Mouse (Mus musculus) limb, embryonic 10.5 days (tissue): ENCODE data around the gene Mr1. TPM values are rescaled to one million over a fixed set of nuclear protein-coding genes. Genes with fewer than 3 reads are reported as not detected.
"Not testable (repeated sequence)": the region's sequence is repeated elsewhere in the genome, so short reads cannot be mapped to it uniquely, and the experiment has no call there.

ENCODE experiments used
- DNase-seq: peaks from one replicate; pipeline ENCODE4 v3.0.0-alpha.2; 2017; ENCODE audit warnings: low spot score
- H3K27ac ChIP-seq: fragments of 300-500 bp; sonication (generic); 2 replicates; pipeline ENCODE4 v1.5.1; 2016; ENCODE audit warnings: mild to moderate bottlenecking
- H3K27me3 ChIP-seq: fragments of 300-500 bp; sonication (generic); 2 replicates; pipeline ENCODE4 v1.6.1; 2016; ENCODE audit warnings: low read depth, mild to moderate bottlenecking; ENCODE audit not compliant: poor library complexity, severe bottlenecking
- H3K36me3 ChIP-seq: fragments of 300-500 bp; sonication (generic); 2 replicates; pipeline ENCODE4 v1.6.1; 2016; ENCODE audit warnings: mild to moderate bottlenecking, moderate library complexity
- H3K4me1 ChIP-seq: fragments of 300-500 bp; sonication (generic); 2 replicates; pipeline ENCODE4 v1.6.1; 2016
- H3K4me3 ChIP-seq: fragments of 300-500 bp; sonication (generic); 2 replicates; pipeline ENCODE4 v1.5.1; 2016; ENCODE audit warnings: mild to moderate bottlenecking, moderate library complexity
- H3K9me3 ChIP-seq: fragments of 300-500 bp; sonication (generic); replicated peaks from 2 replicates; pipeline ENCODE4 v1.6.1; 2016; ENCODE audit warnings: mild to moderate bottlenecking
- WGBS: fragments of 180-500 bp; shearing (Covaris S2); methylation state at CpG from one replicate; pipeline ENCODE4 v1.1.7; 2016; 5-methylcytosine and 5-hydroxymethylcytosine counted together
- polyA plus RNA-seq: library from polyadenylated mRNA; unstranded; fragments of >200 nt; fragmentation: Nextera tagmentation; extraction: Ambion mirVana; gene quantifications from 2 replicates; pipeline ENCODE4 v1.2.1, GENCODE M21; 2016

The Mr1 gene
- polyA plus RNA-seq = 0.62 and 1.5 TPM in 2 replicates

DNA sequence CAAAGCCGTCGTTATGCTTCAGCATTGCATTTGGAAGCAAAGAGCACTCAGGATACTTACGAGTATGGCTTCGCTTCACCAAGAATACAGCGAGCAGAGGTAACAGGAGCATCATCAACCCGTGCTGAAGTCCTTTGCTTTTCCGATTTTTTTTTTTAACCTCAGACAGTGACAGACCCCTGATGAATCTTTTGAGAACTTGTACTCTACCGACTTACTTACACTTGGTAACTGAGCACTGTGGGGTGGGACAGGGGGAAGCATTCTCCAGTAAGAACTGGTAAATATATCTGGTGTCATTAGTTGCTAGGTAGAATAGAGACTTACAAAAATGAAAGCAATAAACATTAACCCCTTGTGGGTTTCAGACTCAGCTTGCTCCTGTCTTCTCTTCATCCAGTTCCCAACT, at the start of gene Mr1:
Mr1 (minus strand) TSS at position 243 of the 409 bp plus-strand sequence.
- Histone ChIP-seq H3K27me3 (no peaks in the 10 kb centered on the region), H3K4me3 (peak within 1 kb of the TSS; percentile 24), H3K4me1 (peaks cover 4% of the 10 kb centered on the region), H3K27ac (no peak within 1 kb of the TSS), H3K36me3 (no peaks in the 10 kb centered on the region), H3K9me3 (no peaks in the 10 kb centered on the region)
- 60% methylated on average over 8 of the region's 8 CpGs for WGBS
- DNase-seq = no peak

DNA sequence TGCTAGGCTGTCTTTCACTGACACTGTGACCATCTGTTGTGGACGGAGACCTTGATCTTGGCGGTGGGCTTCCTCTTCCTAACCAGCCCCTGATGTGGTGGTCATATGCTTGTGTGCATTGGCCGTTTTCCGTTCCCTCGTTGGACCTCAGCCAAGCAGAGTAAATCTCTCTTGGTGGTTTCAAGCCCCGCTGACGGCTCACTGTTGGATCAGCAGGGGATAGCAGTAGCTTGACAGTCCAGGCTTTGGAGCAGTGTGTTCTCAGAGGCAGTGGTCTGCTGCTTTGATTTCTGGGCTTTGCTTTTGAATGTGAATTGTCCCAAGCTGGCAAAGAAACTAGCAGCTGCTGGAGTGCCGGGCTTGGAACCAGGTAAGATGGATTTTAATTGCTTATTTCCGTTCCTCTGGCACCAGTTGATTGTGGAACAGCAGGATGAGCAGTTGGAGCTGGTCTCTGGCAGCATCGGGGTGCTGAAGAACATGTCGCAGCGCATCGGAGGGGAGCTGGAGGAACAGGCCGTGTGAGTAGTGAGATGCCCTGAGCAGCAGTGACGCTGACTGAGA, 46.3 kb upstream of the Mr1 start:
- Histone ChIP-seq H3K4me3 (no peak overlapping the region), H3K27me3 (no peaks in the 10 kb centered on the region), H3K4me1 (no peaks in the 10 kb centered on the region), H3K36me3 (peaks cover 88% of the 10 kb centered on the region), H3K9me3 (no peaks in the 10 kb centered on the region), H3K27ac (no peak overlapping the region)
- DNase-seq = no peak
- 87% methylated on average over 15 of the region's 15 CpGs for WGBS

DNA sequence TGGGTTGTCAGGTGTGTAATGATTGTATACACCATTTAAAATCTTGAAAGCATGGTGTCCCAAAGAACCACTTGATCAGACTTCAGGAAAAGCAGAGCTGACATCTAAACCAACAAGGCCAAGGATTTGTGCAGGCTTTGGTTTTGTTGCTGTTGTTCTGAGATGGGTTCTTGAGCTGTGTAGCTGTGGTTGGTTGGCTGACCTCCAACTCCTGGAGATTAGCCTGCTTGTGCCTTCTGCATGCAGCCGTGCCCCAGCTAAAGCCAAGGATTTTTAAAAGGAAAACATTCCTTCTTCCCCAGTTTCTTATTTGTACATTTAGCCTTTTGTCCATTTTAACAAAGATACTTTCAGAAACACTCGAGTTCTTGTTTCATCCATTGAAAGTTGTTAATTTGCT, 45.1 kb upstream of the Mr1 start:
- Histone ChIP-seq H3K36me3 (peaks cover 85% of the 10 kb centered on the region), H3K27me3 (no peaks in the 10 kb centered on the region), H3K4me1 (no peaks in the 10 kb centered on the region), H3K9me3 (no peaks in the 10 kb centered on the region), H3K4me3 (no peak overlapping the region), H3K27ac (no peak overlapping the region)
- 90% methylated on average over 2 of the region's 2 CpGs for WGBS
- no peak for DNase-seq

DNA sequence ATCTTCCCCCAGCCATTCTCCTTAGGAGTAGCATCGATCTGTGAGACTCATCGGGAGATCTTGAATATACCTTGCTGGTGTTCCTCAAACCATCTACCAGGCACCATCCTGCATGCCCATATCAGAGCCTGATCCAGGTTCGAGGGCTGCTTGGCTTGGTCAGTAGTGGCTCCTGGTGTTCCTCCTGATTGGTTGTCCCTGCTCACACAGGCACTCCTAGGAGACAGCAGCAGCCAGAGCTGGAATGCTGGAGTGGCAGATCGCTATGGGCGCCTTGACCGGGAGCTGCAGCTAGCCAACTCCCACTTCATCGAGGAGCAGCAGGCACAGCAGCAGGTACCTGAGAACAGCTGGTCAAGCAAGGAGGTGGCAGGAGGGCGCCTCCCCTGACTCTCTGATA, 44.6 kb upstream of the Mr1 start:
- no peaks in the 10 kb centered on the region for H3K4me1 ChIP-seq
- no peak overlapping the region for H3K27ac ChIP-seq
- 87% methylated on average over 8 of the region's 8 CpGs for WGBS
- H3K27me3 ChIP-seq = no peaks in the 10 kb centered on the region
- peaks cover 83% of the 10 kb centered on the region for H3K36me3 ChIP-seq
- no peak for DNase-seq
- no peaks in the 10 kb centered on the region for H3K9me3 ChIP-seq
- no peak overlapping the region for H3K4me3 ChIP-seq

DNA sequence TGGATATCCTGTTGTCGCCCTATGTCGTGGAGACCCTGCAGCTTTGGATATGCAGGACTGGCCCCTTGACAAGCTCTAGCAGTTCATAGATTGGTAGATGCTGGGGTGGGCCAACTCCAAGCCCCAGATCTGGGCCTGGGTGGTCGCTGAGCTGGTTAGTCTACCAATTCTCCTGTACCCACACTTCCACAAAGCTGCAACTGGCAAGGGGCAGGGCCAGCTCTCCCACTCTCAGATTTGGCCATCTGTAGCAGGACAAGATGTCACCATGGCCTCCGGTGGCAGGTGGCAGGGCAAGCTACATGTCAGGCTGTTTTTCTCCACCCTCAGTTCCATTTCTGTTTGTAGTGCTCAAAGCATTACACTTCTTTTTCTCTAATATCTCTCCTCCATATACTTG, 42.0 kb upstream of the Mr1 start:
- Histone ChIP-seq H3K4me1 (no peaks in the 10 kb centered on the region), H3K27me3 (no peaks in the 10 kb centered on the region), H3K9me3 (no peaks in the 10 kb centered on the region), H3K36me3 (peaks cover 71% of the 10 kb centered on the region), H3K4me3 (no peak overlapping the region), H3K27ac (no peak overlapping the region)
- DNase-seq = no peak
- 90% methylated on average over 4 of the region's 4 CpGs for WGBS

DNA sequence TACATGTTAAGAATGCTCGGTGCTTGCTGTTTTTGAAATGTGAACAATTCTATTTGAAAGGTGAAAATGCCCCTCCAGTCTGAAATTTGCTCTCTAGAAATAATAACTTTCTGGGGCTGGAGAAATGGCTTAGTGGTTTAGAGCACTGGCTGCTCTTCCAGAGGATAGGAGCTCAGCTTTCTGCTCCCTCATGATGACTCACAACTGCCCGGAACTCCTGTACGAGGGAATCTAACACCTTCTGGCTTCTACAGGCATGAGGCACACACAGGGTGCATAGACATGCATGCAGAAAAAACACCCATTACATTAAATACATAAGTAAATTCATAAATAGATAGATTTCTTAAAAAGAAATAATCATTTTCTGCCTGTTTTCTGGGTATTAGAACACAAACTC, 37.6 kb upstream of the Mr1 start:
- DNase-seq = no peak
- Histone ChIP-seq H3K9me3 (no peaks in the 10 kb centered on the region), H3K36me3 (peaks cover 71% of the 10 kb centered on the region), H3K27me3 (no peaks in the 10 kb centered on the region), H3K4me1 (no peaks in the 10 kb centered on the region), H3K27ac (no peak overlapping the region), H3K4me3 (no peak overlapping the region)
- 91% methylated on average over 3 of the region's 3 CpGs for WGBS

DNA sequence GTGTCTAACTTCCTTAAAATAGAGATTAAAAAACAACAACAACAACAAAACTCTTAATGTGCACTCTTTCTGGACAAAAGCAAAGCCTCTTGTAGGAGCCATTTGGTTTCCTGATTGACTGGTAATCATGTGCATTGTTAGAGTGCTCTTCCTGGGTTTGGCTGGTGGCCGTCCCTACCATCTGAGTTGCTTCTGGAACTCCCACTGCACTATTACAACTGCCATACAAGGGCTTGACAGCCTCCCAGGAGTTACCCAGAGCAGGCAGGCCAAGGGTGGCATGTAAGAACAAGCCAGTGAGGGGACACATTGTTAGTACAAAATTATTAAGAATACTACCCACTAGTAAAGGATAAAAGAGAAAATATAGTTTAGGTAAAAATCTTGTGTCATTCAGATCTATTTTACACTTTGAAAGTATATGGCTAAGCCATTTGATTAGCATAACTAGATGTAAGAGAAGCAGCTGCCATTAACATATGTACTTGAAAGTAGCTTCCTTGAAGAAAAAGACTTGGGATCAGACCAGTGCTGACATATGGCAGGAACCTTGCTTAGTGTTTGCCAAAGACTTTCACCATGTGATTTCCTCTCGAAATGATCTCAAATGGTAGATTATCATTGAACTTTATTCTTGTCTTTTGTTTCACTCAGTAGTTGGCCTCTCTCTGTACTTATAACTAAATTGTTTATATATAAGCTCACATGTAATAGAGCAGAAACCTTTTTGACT, 31.7 kb upstream of the Mr1 start:
- Histone ChIP-seq H3K4me1 (no peaks in the 10 kb centered on the region), H3K27ac (no peak overlapping the region), H3K36me3 (peaks cover 89% of the 10 kb centered on the region), H3K9me3 (no peaks in the 10 kb centered on the region), H3K4me3 (no peak overlapping the region), H3K27me3 (no peaks in the 10 kb centered on the region)
- no peak for DNase-seq
- 82% methylated on average over 2 of the region's 2 CpGs for WGBS

DNA sequence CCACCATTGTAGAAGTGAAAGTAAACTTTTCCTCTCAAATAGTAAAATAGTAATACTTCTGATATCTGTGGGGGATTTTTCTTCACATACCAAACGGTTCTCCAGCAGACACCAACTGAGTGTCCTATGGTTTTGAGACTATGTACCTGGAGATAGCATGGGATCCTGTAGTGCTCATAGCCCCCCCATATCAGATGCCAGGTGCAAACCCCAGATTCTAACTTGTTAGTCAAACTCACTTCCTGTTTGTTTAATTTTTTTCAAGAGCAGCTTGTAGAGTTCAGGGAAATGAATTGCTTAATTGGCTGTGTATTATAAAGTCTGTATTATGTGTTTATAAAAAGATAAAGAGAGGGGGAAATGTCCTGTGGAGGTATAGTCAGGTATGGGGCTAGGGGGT, 27.8 kb upstream of the Mr1 start:
- Histone ChIP-seq H3K9me3 (no peaks in the 10 kb centered on the region), H3K4me3 (no peak overlapping the region), H3K27ac (no peak overlapping the region), H3K36me3 (peaks cover 55% of the 10 kb centered on the region), H3K4me1 (no peaks in the 10 kb centered on the region), H3K27me3 (no peaks in the 10 kb centered on the region)
- 97% methylated on average over 1 of the region's 1 CpGs for WGBS
- DNase-seq = no peak

DNA sequence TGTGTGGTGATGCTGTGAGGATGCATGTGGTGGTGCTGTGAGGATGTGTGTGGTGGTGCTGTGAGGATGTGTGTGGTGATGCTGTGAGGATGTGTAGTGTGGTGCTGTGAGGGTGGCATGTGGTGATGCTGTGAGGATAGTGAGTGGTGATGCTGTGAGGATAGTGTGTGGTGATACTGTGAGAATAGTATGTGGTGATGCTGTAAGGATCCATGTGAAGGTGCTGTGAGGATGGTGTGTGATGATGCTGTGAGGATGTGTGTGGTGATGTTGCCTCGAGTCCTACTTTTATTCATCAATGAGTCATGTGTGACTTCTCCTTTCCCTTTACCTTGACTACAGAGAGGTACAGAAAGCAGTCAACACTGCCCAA, 27.0 kb upstream of the Mr1 start:
- H3K9me3 ChIP-seq, H3K27me3 ChIP-seq, DNase-seq, H3K4me1 ChIP-seq, H3K4me3 ChIP-seq, H3K27ac ChIP-seq: not testable (repeated sequence)
- WGBS = 95% methylated on average over 1 of the region's 1 CpGs
- H3K36me3 ChIP-seq = peaks cover 47% of the 10 kb centered on the region

DNA sequence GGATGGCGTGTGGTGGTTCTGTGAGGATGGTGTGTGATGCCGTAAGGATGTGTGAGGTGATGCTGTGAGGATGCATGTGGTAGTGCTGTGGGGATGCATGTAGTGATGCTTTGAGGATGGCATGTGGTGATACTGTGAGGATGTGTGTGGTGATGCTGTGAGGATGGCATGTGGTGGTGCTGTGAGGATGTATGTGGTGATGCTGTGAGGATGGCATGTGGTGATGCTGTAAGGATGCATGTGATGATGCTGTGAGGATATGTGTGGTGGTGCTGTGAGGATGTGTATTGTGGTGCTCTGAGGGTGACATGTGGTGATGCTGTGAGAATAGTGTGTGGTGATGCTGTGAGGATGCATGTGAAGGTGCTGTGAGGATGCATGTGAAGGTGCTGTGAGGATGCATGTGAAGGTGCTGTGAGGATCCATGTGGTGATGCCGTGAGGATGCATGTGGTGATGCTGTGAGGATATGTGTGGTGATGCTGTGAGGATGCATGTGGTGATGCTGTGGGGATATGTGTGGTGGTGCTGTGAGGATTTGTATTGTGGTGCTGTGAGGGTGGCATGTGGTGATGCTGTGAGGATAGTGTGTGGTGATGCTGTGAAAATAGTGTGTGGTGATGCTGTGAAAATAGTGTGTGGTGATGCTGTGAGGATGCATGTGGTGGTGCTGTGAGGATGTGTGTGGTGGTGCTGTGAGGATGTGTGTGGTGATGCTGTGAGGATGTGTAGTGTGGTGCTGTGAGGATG, 26.5 kb upstream of the Mr1 start:
- H3K4me1 ChIP-seq = no peaks in the 10 kb centered on the region

DNA sequence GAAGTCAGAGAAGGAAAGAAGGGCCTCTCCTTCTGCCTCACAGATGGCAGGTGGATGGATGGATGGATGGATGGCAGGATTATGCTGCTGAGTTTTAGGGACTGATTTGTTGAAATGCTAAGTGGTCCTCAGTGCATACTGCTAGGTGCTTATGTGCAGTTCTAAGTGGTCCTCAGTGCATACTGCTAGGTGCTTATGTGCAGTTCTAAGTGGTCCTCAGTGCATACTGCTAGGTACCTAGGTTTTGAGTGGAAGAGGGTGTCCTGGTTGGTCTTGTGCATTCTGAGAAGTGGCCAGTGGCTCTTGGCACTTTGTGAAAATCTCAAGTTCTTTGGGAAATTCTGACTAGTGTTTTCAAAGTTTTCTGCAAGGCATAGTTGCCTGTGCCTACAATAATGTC, 23.3 kb upstream of the Mr1 start:
- no peaks in the 10 kb centered on the region for H3K27me3 ChIP-seq
- no peak for DNase-seq
- no peak overlapping the region for H3K27ac ChIP-seq
- H3K9me3 ChIP-seq = no peaks in the 10 kb centered on the region
- peaks cover 16% of the 10 kb centered on the region for H3K36me3 ChIP-seq
- H3K4me1 ChIP-seq = no peaks in the 10 kb centered on the region
- no peak overlapping the region for H3K4me3 ChIP-seq

More for the DNA sequence above, 26.5 kb upstream of the Mr1 start:
- no peaks in the 10 kb centered on the region for H3K27me3 ChIP-seq
- H3K36me3 ChIP-seq = peaks cover 43% of the 10 kb centered on the region
- WGBS = 93% methylated on average over 3 of the region's 3 CpGs
- no peak for DNase-seq
- H3K27ac ChIP-seq = no peak overlapping the region
- no peak overlapping the region for H3K4me3 ChIP-seq
- no peaks in the 10 kb centered on the region for H3K9me3 ChIP-seq

DNA sequence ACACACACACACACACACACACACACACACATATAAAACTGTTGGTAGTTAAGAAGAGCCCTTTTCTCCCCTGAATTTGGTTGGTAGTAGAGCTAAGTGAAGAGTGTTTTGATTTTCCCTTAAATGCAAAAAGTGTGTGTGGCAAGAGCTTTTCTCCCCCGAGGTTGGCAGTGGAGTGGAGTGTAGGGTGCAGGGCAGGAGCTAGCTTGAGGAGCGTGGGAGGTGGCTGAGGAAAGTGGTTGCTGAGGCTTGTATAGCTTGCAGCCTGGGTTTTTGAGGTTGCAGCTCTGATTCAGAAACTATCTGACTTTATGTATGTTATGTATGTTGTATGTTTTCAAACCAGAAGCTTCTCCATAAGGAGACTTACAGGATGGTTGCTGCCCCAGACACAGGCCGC, 20.8 kb upstream of the Mr1 start:
- Histone ChIP-seq H3K27ac (no peak overlapping the region), H3K27me3 (no peaks in the 10 kb centered on the region), H3K9me3 (no peaks in the 10 kb centered on the region), H3K4me1 (peaks cover 5% of the 10 kb centered on the region), H3K36me3 (peaks cover 6% of the 10 kb centered on the region), H3K4me3 (no peak overlapping the region)
- DNase-seq = no peak
- WGBS = 87% methylated on average over 3 of the region's 3 CpGs

DNA sequence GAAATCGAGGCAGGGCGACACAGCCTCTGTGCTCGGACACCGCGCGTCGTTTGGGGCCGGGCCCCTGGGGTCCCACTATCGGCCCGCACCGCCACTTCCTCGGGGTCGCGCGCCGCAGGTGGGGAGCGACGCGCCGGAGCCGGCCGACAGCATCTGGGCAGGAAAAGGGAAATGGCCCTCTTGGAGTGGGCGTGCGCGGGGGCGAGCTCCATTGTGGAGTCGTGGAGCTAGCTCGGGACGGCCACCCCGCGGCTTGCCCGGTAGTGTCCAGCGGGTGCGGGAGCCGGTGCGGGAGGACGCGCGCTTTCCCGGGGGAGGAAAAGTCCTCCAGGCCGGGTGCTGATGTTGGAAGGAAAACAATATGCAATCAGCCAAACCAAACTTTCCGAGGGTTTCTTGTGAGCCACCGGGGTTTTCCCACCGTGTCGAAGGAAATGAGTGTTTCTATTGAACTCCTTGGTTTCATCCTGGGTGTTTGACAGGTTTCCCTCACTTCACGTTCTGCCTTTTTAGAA, 12.4 kb upstream of the Mr1 start:
- peak; percentile 74 for DNase-seq
- no peaks in the 10 kb centered on the region for H3K9me3 ChIP-seq
- peak overlapping the region; percentile 94 for H3K27ac ChIP-seq
- H3K4me3 ChIP-seq = peak overlapping the region; percentile 93
- H3K27me3 ChIP-seq = no peaks in the 10 kb centered on the region
- H3K36me3 ChIP-seq = peaks cover 3% of the 10 kb centered on the region; the same call in 1 of the 2 replicates
- peaks cover 20% of the 10 kb centered on the region for H3K4me1 ChIP-seq
- under 1% methylated on average over 46 of the region's 46 CpGs for WGBS
